Mouse (Mus musculus): Measurements from ENCODE around the gene Slc22a4. TPM values are rescaled to one million over a fixed set of nuclear protein-coding genes. Genes with fewer than 3 reads are reported as not detected.
A peak's percentile ranks its signal among the peaks of the same experiment; 100 is the strongest.

Slc22a4 gene
- 1 to 10 TPM; 1.9 to 2.2 TPM for total RNA-seq (2021)

- DNase-seq, result peak; percentile 77 to 84
- intact Hi-C loops (cut with DNase I), result loop anchor here (2.0 kb wide), 1 partner anchor 25 kb away; no protein-coding TSS in a partner anchor
Measured at GRCm38 (mm10) chr11:54028044-54028951, at the start of gene Slc22a4. Gene Slc22a4 (minus strand): TSS chr11:54028090.

- intact Hi-C loops (cut with DNase I), result no loop called here
- no peak for DNase-seq
Measured at GRCm38 (mm10) chr11:54076101-54076500, 48.2 kb upstream of the Slc22a4 start.

- intact Hi-C loops (cut with DNase I), result no loop called here
- no peak for DNase-seq
Measured at GRCm38 (mm10) chr11:54075353-54075752, 47.5 kb upstream of the Slc22a4 start.

GRCm38 (mm10) chr11:54073291-54073690, 45.4 kb upstream of the Slc22a4 start:
- intact Hi-C loops (cut with DNase I), result no loop called here
- no peak for DNase-seq

GRCm38 (mm10) chr11:54071726-54072445, 44.0 kb upstream of the Slc22a4 start:
- peak; percentile 73 to 74 for DNase-seq
- intact Hi-C loops (cut with DNase I), result no loop called here

GRCm38 (mm10) chr11:54068520-54069371, 40.9 kb upstream of the Slc22a4 start, which contains the start of gene Pdlim4:
Gene Pdlim4 (minus strand): TSS chr11:54069014.
- intact Hi-C loops (cut with DNase I), result no loop called here
- peak; percentile 55 to 61 for DNase-seq

- no peak for DNase-seq
- intact Hi-C loops (cut with DNase I), result no loop called here
Measured at GRCm38 (mm10) chr11:54067996-54068519, 40.2 kb upstream of the Slc22a4 start.

GRCm38 (mm10) chr11:54067318-54067995, 39.6 kb upstream of the Slc22a4 start:
- peak; percentile 65 to 69 for DNase-seq
- intact Hi-C loops (cut with DNase I), result no loop called here

GRCm38 (mm10) chr11:54066400-54066799, 38.5 kb upstream of the Slc22a4 start:
- intact Hi-C loops (cut with DNase I), result no loop called here
- no peak for DNase-seq

- peak; percentile 35 for DNase-seq
- intact Hi-C loops (cut with DNase I), result no loop called here
Measured at GRCm38 (mm10) chr11:54065915-54066178, 38.0 kb upstream of the Slc22a4 start.

GRCm38 (mm10) chr11:54065106-54065914, 37.4 kb upstream of the Slc22a4 start:
- intact Hi-C loops (cut with DNase I), result no loop called here
- DNase-seq, result no peak

GRCm38 (mm10) chr11:54064412-54064978, 36.6 kb upstream of the Slc22a4 start:
- DNase-seq, result peak; percentile 56 to 69
- intact Hi-C loops (cut with DNase I), result no loop called here

- DNase-seq, result no peak
- intact Hi-C loops (cut with DNase I), result no loop called here
Measured at GRCm38 (mm10) chr11:54063472-54063775, 35.5 kb upstream of the Slc22a4 start.

GRCm38 (mm10) chr11:54062753-54063471, 35.0 kb upstream of the Slc22a4 start:
- peak in 1 of 2 experiments; percentile 36 for DNase-seq
- intact Hi-C loops (cut with DNase I), result no loop called here

GRCm38 (mm10) chr11:54062086-54062752, 34.3 kb upstream of the Slc22a4 start:
- DNase-seq, result peak; percentile 75 to 82
- intact Hi-C loops (cut with DNase I), result no loop called here

GRCm38 (mm10) chr11:54060316-54060715, 32.4 kb upstream of the Slc22a4 start:
- intact Hi-C loops (cut with DNase I), result no loop called here
- peak; percentile 59 to 62 for DNase-seq

- intact Hi-C loops (cut with DNase I), result no loop called here
- DNase-seq, result no peak
Measured at GRCm38 (mm10) chr11:54059526-54059925, 31.6 kb upstream of the Slc22a4 start.

- intact Hi-C loops (cut with DNase I), result no loop called here
Measured at GRCm38 (mm10) chr11:54058643-54059042, 30.8 kb upstream of the Slc22a4 start.

More at GRCm38 (mm10) chr11:54058643-54059042, 30.8 kb upstream of the Slc22a4 start:
- DNase-seq, result peak; percentile 59 to 60

Measured in heart, postnatal 10 days (tissue).